Mouse (Mus musculus) hindbrain, postnatal 0 days (tissue): ENCODE measurements around the gene 2210408I21Rik. TPM values are rescaled to one million over a fixed set of nuclear protein-coding genes. Genes with fewer than 3 reads are reported as not detected.

Experiments
- ATAC-seq: fragments of 200-750 bp; cut with Nextera tagmentation; 2 replicates; pipeline ENCODE4 v1.8.0; 2017; ENCODE audit warnings: mild to moderate bottlenecking, moderate TSS enrichment, moderate library complexity
- DNase-seq: peaks from one replicate; pipeline ENCODE4 v3.0.0-alpha.2; 2015; ENCODE audit warnings: low spot score
- H3K27ac ChIP-seq: fragments of 300-500 bp; sonication (generic); 2 replicates; pipeline ENCODE4 v1.5.1; 2014; ENCODE audit warnings: mild to moderate bottlenecking
- H3K27me3 ChIP-seq: fragments of 300-500 bp; sonication (generic); 2 replicates; pipeline ENCODE4 v1.6.1; 2014; ENCODE audit warnings: low read length, mixed read lengths; ENCODE audit not compliant: insufficient read depth
- H3K36me3 ChIP-seq: fragments of 300-500 bp; sonication (generic); 2 replicates; pipeline ENCODE4 v1.6.1; 2014; ENCODE audit warnings: low read length, mixed read lengths; ENCODE audit not compliant: insufficient read depth
- H3K4me1 ChIP-seq: fragments of 300-500 bp; sonication (generic); 2 replicates; pipeline ENCODE4 v1.6.1; 2014; ENCODE audit warnings: antibody characterized with exemption, low read length, mixed read lengths; ENCODE audit not compliant: insufficient read depth
- H3K4me2 ChIP-seq: fragments of 300-500 bp; sonication (generic); 2 replicates; pipeline ENCODE4 v1.6.1; 2014; ENCODE audit warnings: low read depth, mild to moderate bottlenecking, low read length, moderate library complexity, mixed read lengths
- H3K4me3 ChIP-seq: fragments of 300-500 bp; sonication (generic); 2 replicates; pipeline ENCODE4 v1.5.1; 2014; ENCODE audit warnings: low read length
- H3K9ac ChIP-seq: fragments of 300-500 bp; sonication (generic); replicated peaks from 2 replicates; pipeline ENCODE4 v1.6.1; 2014; ENCODE audit warnings: mild to moderate bottlenecking, low read length, moderate library complexity, mixed read lengths
- H3K9me3 ChIP-seq: fragments of 300-500 bp; sonication (generic); 2 replicates; pipeline ENCODE4 v1.6.1; 2016; ENCODE audit warnings: low read length, mixed read lengths
- CTCF ChIP-seq: IDR thresholded peaks from 2 replicates; pipeline ENCODE4 v1.5.1; 2016; ENCODE audit warnings: antibody characterized with exemption, control low read depth, low read depth
- WGBS: fragments of 180-500 bp; shearing (Covaris S2); extraction: QIAGEN DNeasy Blood & Tissue Kit; methylation state at CpG from one replicate; pipeline ENCODE4 v1.1.7; 2014; 5-methylcytosine and 5-hydroxymethylcytosine counted together
- polyA plus RNA-seq: library from polyadenylated mRNA; unstranded; fragments of >200 nt; fragmentation: Nextera tagmentation; extraction: Ambion mirVana; gene quantifications from 2 replicates; pipeline ENCODE4 v1.2.1, GENCODE M21; 2015
- total RNA-seq: library from RNA; depleted of rRNA; stranded (reverse); fragments of >200 nt; gene quantifications from 2 replicates; pipeline ENCODE4 v1.2.3, GENCODE M21; 2014

The 2210408I21Rik gene
- total and polyA plus RNA-seq, 2 experiments from 2014 or later: 8.9 to 13.6 TPM

- H3K9me3 ChIP-seq: no peaks in the 10 kb centered on the region
- H3K4me3 ChIP-seq: no peak overlapping the region
- H3K27me3 ChIP-seq: no peaks in the 10 kb centered on the region
- DNase-seq: no peak
- H3K4me2 ChIP-seq: no peak overlapping the region
- H3K27ac ChIP-seq: no peak overlapping the region
- TF ChIP-seq CTCF: no peak
- no peaks in the 10 kb centered on the region for H3K4me1 ChIP-seq
- WGBS: 73% methylated on average over 3 of the region's 3 CpGs
- H3K9ac ChIP-seq: no peak overlapping the region
- H3K36me3 ChIP-seq: no peaks in the 10 kb centered on the region
- no peak for ATAC-seq
Measured at GRCm38 (mm10) chr13:77470093-77470621, 334.8 kb downstream of the 2210408I21Rik start.

- Histone ChIP-seq H3K4me2 (no peak overlapping the region), H3K4me1 (no peaks in the 10 kb centered on the region), H3K9me3 (no peaks in the 10 kb centered on the region), H3K4me3 (no peak overlapping the region), H3K9ac (no peak overlapping the region), H3K36me3 (no peaks in the 10 kb centered on the region), H3K27me3 (no peaks in the 10 kb centered on the region), H3K27ac (no peak overlapping the region)
- 72% methylated on average over 4 of the region's 4 CpGs for WGBS
- no peak for TF ChIP-seq CTCF
- no peak for DNase-seq
- ATAC-seq: no peak
Measured at GRCm38 (mm10) chr13:77476420-77476819, 341.1 kb downstream of the 2210408I21Rik start.

GRCm38 (mm10) chr13:77478425-77479119 is 343.2 kb downstream of the 2210408I21Rik start:
- Histone ChIP-seq H3K27ac (no peak overlapping the region), H3K4me1 (no peaks in the 10 kb centered on the region), H3K9me3 (no peaks in the 10 kb centered on the region), H3K36me3 (no peaks in the 10 kb centered on the region), H3K4me3 (no peak overlapping the region), H3K4me2 (no peak overlapping the region), H3K9ac (no peak overlapping the region), H3K27me3 (no peaks in the 10 kb centered on the region)
- TF ChIP-seq CTCF: no peak
- 42% methylated on average over 6 of the region's 6 CpGs for WGBS
- DNase-seq (no peak), ATAC-seq (no peak)

- WGBS: 20% methylated on average over 3 of the region's 3 CpGs
- ATAC-seq: no peak
- H3K9me3 ChIP-seq: no peaks in the 10 kb centered on the region
- H3K4me2 ChIP-seq: no peak overlapping the region
- H3K9ac ChIP-seq: no peak overlapping the region
- H3K36me3 ChIP-seq: no peaks in the 10 kb centered on the region
- no peak overlapping the region for H3K4me3 ChIP-seq
- peak; percentile 11 for DNase-seq
- no peaks in the 10 kb centered on the region for H3K4me1 ChIP-seq
- H3K27ac ChIP-seq: no peak overlapping the region
- H3K27me3 ChIP-seq: no peaks in the 10 kb centered on the region
- no peak for TF ChIP-seq CTCF
Measured at GRCm38 (mm10) chr13:77489938-77490651, 354.8 kb downstream of the 2210408I21Rik start.

GRCm38 (mm10) chr13:77514046-77514445 is 378.7 kb downstream of the 2210408I21Rik start:
- 88% methylated on average over 1 of the region's 1 CpGs for WGBS
- ATAC-seq (no peak), DNase-seq (no peak)
- no peaks in the 10 kb centered on the region for H3K27me3 ChIP-seq
- H3K9me3 ChIP-seq: no peaks in the 10 kb centered on the region
- no peak for TF ChIP-seq CTCF
- H3K4me1 ChIP-seq: no peaks in the 10 kb centered on the region
- no peak overlapping the region for H3K4me2 ChIP-seq
- no peak overlapping the region for H3K4me3 ChIP-seq
- no peaks in the 10 kb centered on the region for H3K36me3 ChIP-seq
- H3K9ac ChIP-seq: no peak overlapping the region
- H3K27ac ChIP-seq: no peak overlapping the region

DNA sequence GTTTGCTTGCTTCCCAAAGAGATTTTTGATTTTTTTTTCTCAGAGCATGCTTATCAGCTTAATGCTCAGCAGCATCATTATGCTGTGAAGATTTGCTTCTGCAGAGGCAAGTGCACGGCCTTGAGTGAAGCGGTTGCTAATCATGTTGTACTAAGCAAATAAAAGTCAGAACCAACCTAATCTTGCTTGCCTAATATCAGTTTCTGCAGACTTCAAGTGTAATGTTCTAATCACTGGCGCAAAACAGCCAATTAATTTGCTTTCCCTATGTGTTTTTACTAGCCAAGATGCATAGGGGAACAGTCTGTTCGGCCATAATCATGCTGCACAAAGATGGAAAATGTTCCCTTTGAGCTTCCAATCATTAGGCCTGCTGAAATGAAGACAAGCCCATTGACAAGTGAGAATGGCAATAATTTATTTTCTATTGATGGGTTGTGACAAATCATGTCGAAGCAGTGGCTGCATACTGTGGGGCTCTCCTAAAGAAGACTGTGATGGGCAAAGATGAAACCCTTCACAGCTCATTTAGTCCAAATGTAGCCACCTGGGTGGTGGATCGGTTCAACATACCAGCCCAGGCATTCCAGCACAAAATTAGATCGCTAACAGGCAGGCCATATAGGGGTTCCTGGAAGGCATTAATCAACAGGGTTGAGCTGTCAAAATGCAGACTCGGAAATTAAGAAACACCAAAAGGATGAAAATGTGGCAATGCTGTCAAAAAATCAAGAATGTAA is 393.8 kb downstream of the 2210408I21Rik start:
- H3K27ac ChIP-seq: no peak overlapping the region
- no peak for TF ChIP-seq CTCF

More for the DNA sequence above, 393.8 kb downstream of the 2210408I21Rik start:
- H3K4me1 ChIP-seq: no peaks in the 10 kb centered on the region
- H3K36me3 ChIP-seq: no peaks in the 10 kb centered on the region
- 51% methylated on average over 8 of the region's 8 CpGs for WGBS
- ATAC-seq (0 out of 2 replicates have a peak, but pooled peaks have one; percentile 43), DNase-seq (peak; percentile 15)
- no peak overlapping the region for H3K4me3 ChIP-seq
- H3K27me3 ChIP-seq: no peaks in the 10 kb centered on the region
- H3K4me2 ChIP-seq: no peak overlapping the region
- no peak overlapping the region for H3K9ac ChIP-seq
- no peaks in the 10 kb centered on the region for H3K9me3 ChIP-seq
